Mouse (Mus musculus) liver, postnatal 0 days (tissue): ENCODE results near the gene Batf.

ENCODE experiments used
- CTCF ChIP-seq: sonication (generic); IDR thresholded peaks from 2 replicates; pipeline ENCODE4 v1.5.1; 2016; ENCODE audit warnings: antibody characterized with exemption, low read depth
- EP300 ChIP-seq: IDR thresholded peaks from 2 replicates; pipeline ENCODE4 v1.6.1; 2016; ENCODE audit warnings: antibody characterized with exemption, low read depth, mild to moderate bottlenecking

GRCm38 (mm10) chr12:85729945-85730290 lies 43.4 kb downstream of the Batf start:
- no peak for TF ChIP-seq CTCF
- no peak for TF ChIP-seq EP300
